Mouse (Mus musculus) G1E (cell line): ENCODE results near the gene Gfra1.

Experiments
- CTCF ChIP-seq: IDR thresholded peaks from 2 replicates; pipeline ENCODE4 v1.5.1; 2012; ENCODE audit warnings: low read depth, low read length, inconsistent platforms, mixed read lengths
- GATA1 ChIP-seq: IDR thresholded peaks from 2 replicates; pipeline ENCODE4 v1.6.1; 2012; ENCODE audit warnings: borderline replicate concordance, low read length, inconsistent platforms, mixed read lengths
- TAL1 ChIP-seq: conservative IDR thresholded peaks from 2 replicates; pipeline ENCODE4 v1.6.1; 2012; ENCODE audit warnings: low read depth, low read length, inconsistent platforms, mixed read lengths

- no peak for TF ChIP-seq CTCF
- TF ChIP-seq GATA1 = no peak
- TF ChIP-seq TAL1 = no peak
Measured at GRCm38 (mm10) chr19:58301105-58301504, 154.6 kb downstream of the Gfra1 start.
